Mouse (Mus musculus) regulatory T cell (primary cell): Measurements from ENCODE around the gene Rpp14.

Experiments used
- in situ Hi-C: fragments of 300-600 bp; cut with MboI, MseI; formaldehyde crosslinking; loops from one replicate; pipeline ENCODE4 v1.15.1; 2025; ENCODE audit warnings: high pct_unique_total_duplicates

Gene Rpp14

GRCm38 (mm10) chr14:8056076-8056475 is 24.1 kb upstream of the Rpp14 start:
- in situ Hi-C loops = no loop called here

- in situ Hi-C loops = no loop called here
These were observed 20.2 kb upstream of the Rpp14 start for GRCm38 (mm10) chr14:8059938-8060337.

GRCm38 (mm10) chr14:8062076-8062475 is 18.1 kb upstream of the Rpp14 start:
- in situ Hi-C loops = no loop called here

- in situ Hi-C loops = no loop called here
These were observed 17.4 kb upstream of the Rpp14 start for GRCm38 (mm10) chr14:8062537-8063301.

GRCm38 (mm10) chr14:8063835-8064785 is 16.1 kb upstream of the Rpp14 start:
- in situ Hi-C loops = no loop called here

GRCm38 (mm10) chr14:8080718-8081117 is 551 bp downstream of the Rpp14 start:
- in situ Hi-C loops = no loop called here

- in situ Hi-C loops = no loop called here
These were observed 2.8 kb downstream of the Rpp14 start for GRCm38 (mm10) chr14:8082949-8083348.

GRCm38 (mm10) chr14:8089016-8089415 is 8.8 kb downstream of the Rpp14 start:
- in situ Hi-C loops = no loop called here

GRCm38 (mm10) chr14:8092573-8092972 is 12.4 kb downstream of the Rpp14 start:
- in situ Hi-C loops = loop anchor here (5.0 kb wide), 1 partner anchor 80 kb away; the partner anchor contains the start of gene Pdhb

GRCm38 (mm10) chr14:8093427-8093826 is 13.3 kb downstream of the Rpp14 start:
- in situ Hi-C loops = loop anchor here (5.0 kb wide), 1 partner anchor 79 kb away; the partner anchor contains the start of gene Pdhb

GRCm38 (mm10) chr14:8094931-8095561 is 14.9 kb downstream of the Rpp14 start:
- in situ Hi-C loops = loop anchor here (5.0 kb wide), 1 partner anchor 77 kb away; the partner anchor contains the start of gene Pdhb

- in situ Hi-C loops = no loop called here
These were observed 15.4 kb downstream of the Rpp14 start for GRCm38 (mm10) chr14:8095562-8095950.

GRCm38 (mm10) chr14:8097978-8098686 is 18.0 kb downstream of the Rpp14 start, which contains the start of gene Pxk:
Gene Pxk (plus strand): TSS chr14:8098211.
- in situ Hi-C loops = no loop called here

- in situ Hi-C loops = no loop called here
These were observed 18.5 kb downstream of the Rpp14 start for GRCm38 (mm10) chr14:8098687-8098995.

- in situ Hi-C loops = no loop called here
These were observed 19.4 kb downstream of the Rpp14 start for GRCm38 (mm10) chr14:8099561-8100021.

- in situ Hi-C loops = no loop called here
These were observed 21.7 kb downstream of the Rpp14 start for GRCm38 (mm10) chr14:8101886-8102285.

- in situ Hi-C loops = no loop called here
These were observed 22.5 kb downstream of the Rpp14 start for GRCm38 (mm10) chr14:8102676-8103075.

- in situ Hi-C loops = no loop called here
These were observed 27.9 kb downstream of the Rpp14 start for GRCm38 (mm10) chr14:8108047-8108446.

- in situ Hi-C loops = no loop called here
These were observed 28.8 kb downstream of the Rpp14 start for GRCm38 (mm10) chr14:8108976-8109375.

GRCm38 (mm10) chr14:8111545-8111944 is 31.4 kb downstream of the Rpp14 start:
- in situ Hi-C loops = no loop called here

GRCm38 (mm10) chr14:8112036-8112435 is 31.9 kb downstream of the Rpp14 start:
- in situ Hi-C loops = no loop called here
